Mouse (Mus musculus): ENCODE measurements at regions not wholly inside any gene's neighbourhood (a gene's known extent, or its start where the extent isn't known, plus 50 kb on each side); places are given as distances from the start of the nearest gene placed in this dataset.

GRCm38 (mm10) chr15:36916998-36917397 lies 90.6 kb downstream of the Zfp706 start:
- TF ChIP-seq CTCF (IDR thresholded peaks at IDR 0.05; ENCODE audit: borderline replicate concordance, control insufficient read depth, extremely low read depth, insufficient read depth, low read length, poor library complexity) = no peak
- no peak for TF ChIP-seq POLR2A (IDR thresholded peaks at IDR 0.05; ENCODE audit: control insufficient read depth, extremely low read depth, insufficient read depth, low read length, poor library complexity)

Data from thymus, adult 2 months (tissue).